Mouse (Mus musculus) ES-Bruce4 (cell line): ENCODE data around the gene Gm10282.

Experiments used
- CTCF ChIP-seq: IDR thresholded peaks from one replicate; pipeline ENCODE4 v1.8.1; 2011; ENCODE audit warnings: low read depth, low read length
- POLR2A ChIP-seq: IDR thresholded peaks from one replicate; pipeline ENCODE4 v1.8.1; 2011; ENCODE audit warnings: low read length; ENCODE audit not compliant: insufficient read depth

DNA sequence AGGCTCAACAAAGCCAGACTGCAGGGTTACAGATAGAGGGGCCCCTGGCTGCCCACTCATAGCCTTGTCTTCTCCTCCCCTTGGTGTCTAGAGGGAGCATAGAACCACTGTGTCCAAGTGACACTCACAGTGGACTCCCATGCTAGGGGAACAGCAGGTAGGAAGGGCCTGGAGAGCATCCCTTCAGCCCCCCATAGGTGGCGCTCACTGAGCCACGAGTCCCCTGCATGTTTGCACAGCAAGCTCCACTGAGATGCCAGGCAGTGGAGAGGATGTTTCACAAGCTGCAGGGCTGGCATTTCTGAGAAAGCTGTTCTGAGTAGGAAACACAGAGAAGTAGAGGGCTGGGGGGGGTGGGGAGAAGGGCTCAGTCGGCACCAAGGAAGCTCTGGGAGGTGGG is 32.7 kb downstream of the Gm10282 start:
- TF ChIP-seq CTCF (peak; percentile 86), POLR2A (no peak)
